Mouse (Mus musculus): ENCODE results near the gene Slc22a17. TPM values are rescaled to one million over a fixed set of nuclear protein-coding genes. Genes with fewer than 3 reads are reported as not detected.

Gene Slc22a17
- polyA plus RNA-seq, 2 experiments = 57.9 to 403 TPM

- DNase-seq (ENCODE audit: low spot score) = no peak
- ATAC-seq (ENCODE audit: low FRiP score, low read depth) = peak; percentile 12
- H3K4me2 ChIP-seq (replicated peaks; ENCODE audit: low read depth, low read length, severe bottlenecking) = peak overlapping the region; percentile 83
These were observed 411 bp upstream of the Slc22a17 start for GRCm38 (mm10) chr14:54913343-54913742.

GRCm38 (mm10) chr14:54912109-54912850, 652 bp downstream of the Slc22a17 start:
- no peak for DNase-seq (ENCODE audit: low spot score)
- H3K4me3 ChIP-seq (replicated peaks; ENCODE audit: low read length) = peak overlapping the region; percentile 93
- peak; percentile 51 for ATAC-seq (ENCODE audit: low FRiP score, low read depth)
- H3K27me3 ChIP-seq (ENCODE audit: control insufficient read depth, insufficient read depth, low read length) = no peaks in the 10 kb centered on the region
- WGBS = 3% methylated on average over 36 of the region's 69 CpGs
- peak overlapping the region; percentile 95 for H3K9ac ChIP-seq (ENCODE audit: low read depth, low read length, severe bottlenecking)
- no peak for TF ChIP-seq POLR2A (IDR thresholded peaks at IDR 0.05; ENCODE audit: borderline replicate concordance, extremely low read depth, insufficient read depth, insufficient read length)
- H3K4me1 ChIP-seq (ENCODE audit: control insufficient read depth, insufficient read depth, low read length) = peaks cover 15% of the 10 kb centered on the region
- H3K9me3 ChIP-seq (ENCODE audit: control insufficient read depth, low read length) = no peaks in the 10 kb centered on the region
- H3K27ac ChIP-seq (replicated peaks; ENCODE audit: low read depth, low read length) = peak overlapping the region; percentile 90
- H3K36me3 ChIP-seq (ENCODE audit: control insufficient read depth, insufficient read depth, low read length) = peaks cover 61% of the 10 kb centered on the region
- H3K4me2 ChIP-seq (replicated peaks; ENCODE audit: low read depth, low read length, severe bottlenecking) = peak overlapping the region; percentile 83

More at GRCm38 (mm10) chr14:54913343-54913742, 411 bp upstream of the Slc22a17 start:
- peaks cover 61% of the 10 kb centered on the region for H3K36me3 ChIP-seq (ENCODE audit: control insufficient read depth, insufficient read depth, low read length)
- H3K27me3 ChIP-seq (ENCODE audit: control insufficient read depth, insufficient read depth, low read length) = no peaks in the 10 kb centered on the region
- H3K4me3 ChIP-seq (replicated peaks; ENCODE audit: low read length) = peak overlapping the region; percentile 93
- H3K9me3 ChIP-seq (ENCODE audit: control insufficient read depth, low read length) = no peaks in the 10 kb centered on the region
- H3K27ac ChIP-seq (replicated peaks; ENCODE audit: low read depth, low read length) = peak overlapping the region; percentile 71
- TF ChIP-seq POLR2A (IDR thresholded peaks at IDR 0.05; ENCODE audit: borderline replicate concordance, extremely low read depth, insufficient read depth, insufficient read length) = no peak
- WGBS = 19% methylated on average over 10 of the region's 10 CpGs
- peak overlapping the region; percentile 95 for H3K9ac ChIP-seq (ENCODE audit: low read depth, low read length, severe bottlenecking)
- H3K4me1 ChIP-seq (ENCODE audit: control insufficient read depth, insufficient read depth, low read length) = peaks cover 15% of the 10 kb centered on the region

GRCm38 (mm10) chr14:54908682-54909081, 4.2 kb downstream of the Slc22a17 start:
- TF ChIP-seq POLR2A (IDR thresholded peaks at IDR 0.05; ENCODE audit: borderline replicate concordance, extremely low read depth, insufficient read depth, insufficient read length) = no peak
- no peak for DNase-seq (ENCODE audit: low spot score)
- Histone ChIP-seq H3K4me3 (replicated peaks; ENCODE audit: low read length) (no peak overlapping the region), H3K36me3 (ENCODE audit: control insufficient read depth, insufficient read depth, low read length) (peaks cover 65% of the 10 kb centered on the region), H3K27ac (replicated peaks; ENCODE audit: low read depth, low read length) (no peak overlapping the region), H3K27me3 (ENCODE audit: control insufficient read depth, insufficient read depth, low read length) (no peaks in the 10 kb centered on the region), H3K4me2 (replicated peaks; ENCODE audit: low read depth, low read length, severe bottlenecking) (no peak overlapping the region), H3K9ac (ENCODE audit: low read depth, low read length, severe bottlenecking) (no peak overlapping the region), H3K4me1 (ENCODE audit: control insufficient read depth, insufficient read depth, low read length) (peaks cover 13% of the 10 kb centered on the region), H3K9me3 (ENCODE audit: control insufficient read depth, low read length) (no peaks in the 10 kb centered on the region)
- no peak for ATAC-seq (ENCODE audit: low FRiP score, low read depth)
- 81% methylated on average over 7 of the region's 7 CpGs for WGBS

GRCm38 (mm10) chr14:54903641-54904040, 9.3 kb downstream of the Slc22a17 start:
- ATAC-seq (ENCODE audit: low FRiP score, low read depth) (no peak), DNase-seq (ENCODE audit: low spot score) (no peak)
- peaks cover 47% of the 10 kb centered on the region for H3K36me3 ChIP-seq (ENCODE audit: control insufficient read depth, insufficient read depth, low read length)
- no peak for TF ChIP-seq POLR2A (IDR thresholded peaks at IDR 0.05; ENCODE audit: borderline replicate concordance, extremely low read depth, insufficient read depth, insufficient read length)
- H3K9ac ChIP-seq (ENCODE audit: low read depth, low read length, severe bottlenecking) = no peak overlapping the region
- no peak overlapping the region for H3K4me2 ChIP-seq (replicated peaks; ENCODE audit: low read depth, low read length, severe bottlenecking)
- H3K4me1 ChIP-seq (ENCODE audit: control insufficient read depth, insufficient read depth, low read length) = no peaks in the 10 kb centered on the region
- no peak overlapping the region for H3K4me3 ChIP-seq (replicated peaks; ENCODE audit: low read length)
- H3K27me3 ChIP-seq (ENCODE audit: control insufficient read depth, insufficient read depth, low read length) = no peaks in the 10 kb centered on the region
- no peak overlapping the region for H3K27ac ChIP-seq (replicated peaks; ENCODE audit: low read depth, low read length)
- 85% methylated on average over 4 of the region's 4 CpGs for WGBS
- H3K9me3 ChIP-seq (ENCODE audit: control insufficient read depth, low read length) = no peaks in the 10 kb centered on the region

GRCm38 (mm10) chr14:54900383-54900782, 12.5 kb downstream of the Slc22a17 start:
- no peak for TF ChIP-seq POLR2A (IDR thresholded peaks at IDR 0.05; ENCODE audit: borderline replicate concordance, extremely low read depth, insufficient read depth, insufficient read length)
- peaks cover 52% of the 10 kb centered on the region for H3K36me3 ChIP-seq (ENCODE audit: control insufficient read depth, insufficient read depth, low read length)
- WGBS = 0% methylated on average over 3 of the region's 3 CpGs
- H3K27me3 ChIP-seq (ENCODE audit: control insufficient read depth, insufficient read depth, low read length) = no peaks in the 10 kb centered on the region
- no peak overlapping the region for H3K9ac ChIP-seq (ENCODE audit: low read depth, low read length, severe bottlenecking)
- no peak overlapping the region for H3K27ac ChIP-seq (replicated peaks; ENCODE audit: low read depth, low read length)
- no peak overlapping the region for H3K4me2 ChIP-seq (replicated peaks; ENCODE audit: low read depth, low read length, severe bottlenecking)
- no peaks in the 10 kb centered on the region for H3K9me3 ChIP-seq (ENCODE audit: control insufficient read depth, low read length)
- H3K4me1 ChIP-seq (ENCODE audit: control insufficient read depth, insufficient read depth, low read length) = peaks cover 5% of the 10 kb centered on the region
- DNase-seq (ENCODE audit: low spot score) (peak; percentile 93), ATAC-seq (ENCODE audit: low FRiP score, low read depth) (peak; percentile 66)
- H3K4me3 ChIP-seq (replicated peaks; ENCODE audit: low read length) = no peak overlapping the region

Measured in limb, embryonic 14.5 days (tissue).